Mouse (Mus musculus) kidney, adult 2 months (tissue): Measurements from ENCODE around the gene Agbl4.

Experiments used
- CTCF ChIP-seq: fragments of 200-500 bp; conservative IDR thresholded peaks from 2 replicates; pipeline ENCODE4 v1.5.1; 2011; ENCODE audit warnings: low read depth, mild to moderate bottlenecking, control low read depth, low read length, moderate library complexity, mixed read lengths; ENCODE audit not compliant: insufficient read depth, insufficient read length
- POLR2A ChIP-seq: fragments of 200-500 bp; IDR thresholded peaks from one replicate; pipeline ENCODE4 v1.6.1; 2011; ENCODE audit warnings: low read depth, low read length, control low read depth

- TF ChIP-seq CTCF (no peak), POLR2A (no peak)
Measured at GRCm38 (mm10) chr4:111635538-111636124, 1238.2 kb downstream of the Agbl4 start.
